Mouse (Mus musculus): ENCODE results near the gene Cdh3.

Gene Cdh3

DNA sequence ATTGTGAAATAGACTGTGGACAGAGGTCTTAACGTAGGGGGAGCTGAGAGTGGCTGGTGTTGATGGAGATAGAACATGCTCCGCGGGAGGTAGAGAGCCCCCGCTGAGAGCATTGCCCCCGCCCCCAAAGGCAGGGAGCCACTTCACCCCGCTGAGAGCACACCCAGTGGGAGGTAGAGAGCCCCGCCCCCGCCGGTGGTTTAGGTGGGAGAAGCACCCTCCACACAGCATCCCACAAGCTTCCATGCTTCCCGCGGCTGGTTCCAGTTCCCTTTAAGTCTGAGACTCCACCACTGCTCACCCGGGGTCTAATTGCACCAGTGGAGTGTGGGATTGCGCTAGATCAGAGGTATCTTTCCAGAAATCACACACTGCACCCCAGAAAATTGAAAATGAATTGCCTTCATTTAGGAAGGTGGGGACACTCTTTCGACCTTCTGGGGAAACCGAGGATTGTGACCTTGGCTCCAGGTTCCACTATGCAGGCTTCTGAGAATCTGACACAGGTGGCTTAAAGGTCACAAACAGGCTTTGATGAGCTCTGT is 96.0 kb downstream of the Cdh3 start:
- DNase-seq (ENCODE audit: low read depth, low spot score), result no peak
